Mouse (Mus musculus) brain, embryonic 18.5 days (tissue): ENCODE data around the gene Sec24b.

ENCODE experiments used
- DNase-seq: peaks from one replicate; pipeline ENCODE4 v3.0.0-alpha.2; 2012; ENCODE audit warnings: low read depth, low spot score

Sec24b gene

GRCm38 (mm10) chr3:130055416-130056385 lies 5.7 kb downstream of the Sec24b start:
- no peak for DNase-seq

DNA sequence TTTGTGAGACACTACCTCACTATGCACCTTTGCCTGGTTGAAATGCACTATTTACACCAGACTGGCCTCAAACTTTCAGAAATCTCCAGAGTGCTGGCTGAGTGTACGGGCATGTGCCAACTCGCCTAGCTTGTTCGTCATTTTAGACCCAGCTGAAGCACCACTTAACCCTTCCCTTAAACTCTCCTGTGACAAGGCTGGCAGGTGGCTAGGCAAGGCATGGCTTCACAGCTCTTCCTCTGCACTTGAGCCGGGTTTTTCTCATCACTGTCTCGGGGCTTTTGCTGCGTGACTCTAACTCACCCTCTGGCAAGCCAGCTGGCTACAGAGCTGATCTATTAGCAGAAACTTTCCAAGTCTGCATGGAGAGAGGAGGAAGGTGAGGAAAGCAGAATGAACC lies 6.8 kb downstream of the Sec24b start:
- DNase-seq: no peak

DNA sequence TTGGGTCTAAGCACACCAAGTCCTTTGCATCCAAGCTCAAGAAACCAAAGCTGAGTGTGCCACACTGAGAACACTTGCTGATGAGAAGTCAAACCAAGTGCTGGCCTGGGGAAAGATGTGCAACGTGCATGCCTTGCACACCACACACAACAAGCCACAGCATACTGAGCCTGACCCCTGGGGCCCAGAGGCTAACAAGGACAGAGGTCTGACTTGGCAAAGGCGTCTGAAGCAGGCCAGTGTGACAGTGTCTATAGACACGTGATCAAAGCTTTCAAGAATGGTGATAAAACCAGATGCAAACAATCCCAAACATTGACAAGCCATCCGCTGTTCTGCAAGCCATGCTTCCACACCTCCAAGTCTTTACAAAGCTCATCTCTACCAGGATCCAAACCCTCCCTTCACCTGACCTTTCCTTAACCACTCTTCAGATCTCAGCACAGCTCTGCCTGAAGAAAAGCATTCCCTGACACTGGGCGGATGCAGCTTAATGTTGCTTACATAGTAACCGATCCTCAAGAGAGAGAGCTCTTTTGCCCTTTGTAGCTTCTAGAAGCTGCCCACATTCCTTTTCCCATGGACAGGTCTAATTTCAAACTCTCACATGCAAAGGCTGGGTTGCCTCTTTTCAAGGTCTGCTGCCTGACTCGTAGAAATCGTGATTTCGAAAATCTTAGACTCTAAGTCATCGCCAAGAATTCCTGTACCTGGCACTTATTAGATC lies 7.8 kb downstream of the Sec24b start:
- DNase-seq: no peak

GRCm38 (mm10) chr3:130052541-130053298 lies 8.6 kb downstream of the Sec24b start:
- no peak for DNase-seq

GRCm38 (mm10) chr3:130052116-130052515 lies 9.2 kb downstream of the Sec24b start:
- no peak for DNase-seq

- no peak for DNase-seq
These were observed 20.6 kb downstream of the Sec24b start for GRCm38 (mm10) chr3:130040711-130041110.

- DNase-seq: no peak
These were observed 21.3 kb downstream of the Sec24b start for GRCm38 (mm10) chr3:130040017-130040416.

GRCm38 (mm10) chr3:130028741-130029140 lies 32.6 kb downstream of the Sec24b start:
- no peak for DNase-seq

- DNase-seq: no peak
These were observed 35.2 kb downstream of the Sec24b start for GRCm38 (mm10) chr3:130026181-130026580.

- DNase-seq: no peak
These were observed 35.8 kb downstream of the Sec24b start for GRCm38 (mm10) chr3:130025556-130025955.

- no peak for DNase-seq
These were observed 48.4 kb downstream of the Sec24b start for GRCm38 (mm10) chr3:130012943-130013342.

- no peak for DNase-seq
These were observed 50.1 kb downstream of the Sec24b start for GRCm38 (mm10) chr3:130011236-130011635.

DNA sequence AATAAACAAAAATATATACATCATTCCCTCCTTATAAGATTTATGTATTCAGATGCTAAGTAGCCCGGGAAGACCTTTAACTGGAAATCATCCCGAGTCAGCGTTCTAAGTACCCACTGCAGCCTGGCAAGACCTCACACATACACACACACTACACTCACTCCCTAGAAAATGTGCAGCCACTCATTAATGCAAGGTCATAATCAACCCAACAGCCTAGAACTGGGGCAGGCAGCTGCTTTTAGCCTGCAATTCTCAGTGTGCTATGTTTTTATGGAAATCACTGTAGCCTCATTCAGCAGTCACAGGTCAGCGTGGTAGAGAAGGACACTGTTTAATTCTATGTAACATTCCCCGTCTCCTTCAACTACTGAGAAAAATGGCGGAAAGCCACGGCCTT lies 55.2 kb downstream of the Sec24b start:
- no peak for DNase-seq

DNA sequence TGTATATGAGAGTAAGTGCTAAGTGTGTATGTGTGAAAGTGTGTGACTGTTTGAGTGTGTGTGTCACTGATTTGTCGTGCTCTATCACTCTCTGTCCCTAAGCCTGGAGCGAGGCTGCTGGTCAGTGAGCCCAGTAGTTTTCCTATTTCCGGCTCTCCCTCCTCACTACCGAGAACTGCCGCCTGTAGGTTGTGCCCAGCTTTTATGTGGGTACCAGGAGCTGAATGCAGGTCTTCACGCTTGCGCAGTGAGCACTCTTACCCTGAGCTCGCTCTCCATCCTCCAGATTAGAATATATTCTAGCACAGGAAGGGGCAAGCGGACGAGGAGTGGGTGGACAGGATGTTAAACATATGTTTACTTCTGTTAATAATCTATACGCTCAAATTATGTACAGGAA lies 60.4 kb downstream of the Sec24b start:
- no peak for DNase-seq

DNA sequence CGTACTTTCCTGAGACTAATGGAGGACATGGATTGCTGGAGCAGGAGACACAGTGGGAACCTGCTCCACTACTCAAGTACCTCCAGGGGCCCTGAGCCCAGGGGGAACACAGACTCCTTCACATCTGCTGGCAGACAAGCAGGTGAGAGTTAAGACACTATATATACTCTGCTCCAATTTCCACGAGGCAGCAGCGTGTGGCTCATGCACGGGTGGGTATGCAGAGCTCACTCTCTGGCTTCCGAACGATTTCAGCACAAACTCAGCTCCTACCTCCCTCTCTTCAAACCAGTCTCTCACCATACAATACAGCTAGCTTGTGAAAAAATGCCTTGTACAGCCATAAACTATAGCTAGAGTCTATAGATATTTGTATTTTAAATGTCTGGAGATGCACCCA lies 62.8 kb downstream of the Sec24b start:
- DNase-seq: no peak

- DNase-seq: no peak
These were observed 63.4 kb downstream of the Sec24b start for GRCm38 (mm10) chr3:129998001-129998400.

DNA sequence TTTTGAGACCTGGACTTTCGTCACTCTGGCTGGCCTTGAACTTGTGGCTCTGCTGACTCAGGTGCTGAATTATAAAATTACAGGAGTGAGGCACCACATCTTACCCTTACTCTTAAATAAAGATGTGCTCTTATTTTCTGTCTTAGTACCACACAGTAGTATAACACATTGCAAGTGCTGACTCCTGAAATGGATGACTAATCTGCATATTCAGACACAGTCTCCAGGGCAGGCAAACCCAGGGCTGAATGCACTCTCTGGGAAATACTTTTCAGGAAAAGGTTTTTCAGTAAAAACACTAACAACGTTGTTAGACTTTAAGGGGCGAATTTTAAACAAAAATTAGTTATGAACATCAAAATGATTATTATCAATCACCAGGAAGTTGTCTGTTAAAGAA lies 64.0 kb downstream of the Sec24b start:
- DNase-seq: no peak

DNA sequence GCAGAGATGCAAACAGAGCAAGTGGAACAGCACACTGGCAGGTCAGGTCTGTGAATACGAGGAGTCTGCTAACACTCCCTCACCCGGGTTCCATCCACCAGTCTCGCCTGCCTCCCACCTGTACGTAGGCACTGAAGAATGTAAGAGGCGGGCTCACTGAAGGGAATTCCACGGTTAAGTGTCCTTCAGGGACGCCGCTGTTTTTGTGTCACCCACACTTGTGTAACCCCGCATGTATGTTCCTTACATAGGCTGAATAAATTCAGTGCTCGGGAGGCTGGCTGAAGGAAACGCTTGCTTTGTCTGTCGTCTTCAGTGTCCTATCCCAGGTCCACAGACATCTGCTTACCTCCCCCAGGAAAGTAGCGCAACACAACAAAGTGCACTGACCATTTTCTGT lies 74.1 kb downstream of the Sec24b start:
- DNase-seq: no peak

DNA sequence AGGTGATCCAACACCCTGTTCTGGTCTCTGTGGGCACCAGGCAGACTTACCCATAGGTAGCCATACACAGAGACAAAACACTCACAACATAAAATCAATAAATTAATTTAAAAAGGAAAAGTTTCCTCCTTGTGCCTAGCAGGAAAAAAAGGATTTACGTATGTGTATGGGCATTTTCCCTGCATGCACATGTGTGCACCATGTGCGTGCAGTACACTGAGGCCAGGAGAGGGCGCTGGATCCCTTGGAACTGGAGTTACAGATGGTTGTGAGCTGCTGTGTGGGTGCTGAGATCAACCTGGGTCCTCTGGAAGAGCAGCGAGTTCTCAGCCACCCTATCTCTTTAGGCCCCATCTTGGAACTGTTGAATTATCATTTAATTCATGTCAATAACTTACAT lies 76.0 kb downstream of the Sec24b start:
- DNase-seq: no peak

DNA sequence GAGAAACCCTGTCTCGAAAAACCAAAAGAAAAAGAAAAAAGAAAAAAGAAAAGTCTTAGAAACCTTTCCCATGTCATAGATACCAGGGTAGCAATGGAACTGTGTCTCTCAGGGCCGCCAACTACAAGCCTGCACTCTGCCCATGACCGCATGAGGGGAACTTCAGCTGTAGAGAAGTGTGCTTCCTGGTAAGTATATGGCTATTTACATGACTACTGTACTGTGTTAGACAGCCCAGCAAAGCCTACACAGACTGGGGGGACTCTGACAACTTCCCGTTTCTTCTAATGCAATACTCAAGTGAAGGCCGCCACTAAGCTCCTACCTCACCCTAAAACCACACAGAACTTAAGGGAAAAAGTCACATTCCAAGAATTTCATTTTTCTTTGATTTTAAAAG lies 76.6 kb downstream of the Sec24b start:
- no peak for DNase-seq

DNA sequence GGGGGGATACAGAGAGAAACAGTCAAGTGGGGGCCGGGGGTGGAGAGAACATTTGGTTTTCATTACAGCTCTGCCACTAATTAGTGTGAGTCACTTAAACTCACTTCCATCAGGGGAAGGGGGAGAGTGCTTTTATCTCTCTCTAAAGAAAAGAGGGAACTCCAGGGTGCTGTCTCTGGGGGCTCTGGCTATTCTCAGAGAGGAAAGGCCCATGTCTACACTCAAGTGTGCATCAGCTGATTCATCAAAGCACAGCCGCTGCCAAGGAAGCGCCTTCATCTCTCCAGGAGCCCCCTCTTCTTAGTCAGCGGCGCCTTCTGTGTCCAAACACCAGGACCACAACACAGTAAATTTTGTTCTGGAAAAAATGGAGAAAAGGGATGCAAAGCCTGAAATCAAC lies 79.1 kb downstream of the Sec24b start:
- DNase-seq: no peak

DNA sequence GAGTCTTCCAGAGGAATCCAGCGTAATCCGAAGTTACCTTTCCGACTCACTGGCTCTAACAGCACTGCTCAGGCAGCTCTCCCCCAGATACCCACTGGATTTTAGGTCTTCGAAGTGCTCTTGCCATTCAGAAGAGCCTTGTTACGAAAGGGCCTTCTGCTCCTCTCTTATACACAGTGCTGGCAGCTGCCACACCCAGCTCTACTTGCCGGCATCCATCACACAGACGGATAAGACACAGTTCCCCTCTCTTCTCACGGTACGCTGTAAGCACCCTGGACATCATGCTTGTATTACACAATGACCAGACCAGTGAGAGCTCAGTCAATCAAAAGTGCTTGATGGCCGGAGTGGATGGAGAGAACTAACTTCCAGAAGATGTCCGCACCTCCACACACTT lies 79.6 kb downstream of the Sec24b start:
- DNase-seq: no peak
